Mouse (Mus musculus) gastrocnemius, postnatal 25 days (tissue): ENCODE measurements around the gene AI481877. TPM values are rescaled to one million over a fixed set of nuclear protein-coding genes. Genes with fewer than 3 reads are reported as not detected.
A peak's percentile ranks its signal among the peaks of the same experiment; 100 is the strongest.
"Not testable (repeated sequence)": the region's sequence is repeated elsewhere in the genome, so short reads cannot be mapped to it uniquely, and the experiment has no call there.

Experiments used
- DNase-seq: peaks from one replicate; pipeline ENCODE4 v3.0.0; 2022
- long read RNA-seq, 2 experiments: library from polyadenylated mRNA; stranded (forward); transcript quantifications; one replicate each; pipeline ENCODE4 v2.0.0; 2021
- total RNA-seq, 2 experiments: library from RNA; stranded (reverse); gene quantifications; 1 replicate in 1 of 2; 2 replicates in 1 of 2; pipeline ENCODE4 v1.2.3; 2021

The AI481877 gene
- not detected for total RNA-seq
- long read RNA-seq, experiment 1, result 0 reads
- long read RNA-seq, experiment 2, result 0 reads

GRCm38 (mm10) chr4:59138507-59139033, at the start of gene AI481877:
AI481877 (minus strand) TSS chr4:59138983.
- not testable (repeated sequence) for DNase-seq

- no peak for DNase-seq
Observed at GRCm38 (mm10) chr4:59188474-59188801, 49.7 kb upstream of the AI481877 start.

- DNase-seq, result no peak
Observed at GRCm38 (mm10) chr4:59187289-59187688, 48.5 kb upstream of the AI481877 start.

DNA sequence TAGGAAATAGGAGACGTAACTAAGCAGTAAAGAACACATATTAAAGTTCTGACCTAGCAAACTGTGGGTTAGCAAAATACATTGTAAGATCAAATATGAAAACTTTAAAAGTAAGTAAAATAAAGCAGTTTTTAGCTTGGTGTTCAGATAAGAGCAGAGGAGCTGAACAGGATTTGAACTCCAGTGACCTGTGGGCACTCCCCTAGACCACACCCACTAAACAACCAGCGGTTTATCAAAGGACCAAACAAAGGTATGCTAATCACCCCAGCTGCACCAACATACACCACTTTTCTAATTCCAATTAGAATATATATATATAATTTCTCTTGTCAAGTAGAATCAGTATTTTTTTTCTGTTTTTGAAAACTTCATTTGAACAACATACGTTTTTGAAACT, 46.9 kb upstream of the AI481877 start:
- DNase-seq, result no peak

DNA sequence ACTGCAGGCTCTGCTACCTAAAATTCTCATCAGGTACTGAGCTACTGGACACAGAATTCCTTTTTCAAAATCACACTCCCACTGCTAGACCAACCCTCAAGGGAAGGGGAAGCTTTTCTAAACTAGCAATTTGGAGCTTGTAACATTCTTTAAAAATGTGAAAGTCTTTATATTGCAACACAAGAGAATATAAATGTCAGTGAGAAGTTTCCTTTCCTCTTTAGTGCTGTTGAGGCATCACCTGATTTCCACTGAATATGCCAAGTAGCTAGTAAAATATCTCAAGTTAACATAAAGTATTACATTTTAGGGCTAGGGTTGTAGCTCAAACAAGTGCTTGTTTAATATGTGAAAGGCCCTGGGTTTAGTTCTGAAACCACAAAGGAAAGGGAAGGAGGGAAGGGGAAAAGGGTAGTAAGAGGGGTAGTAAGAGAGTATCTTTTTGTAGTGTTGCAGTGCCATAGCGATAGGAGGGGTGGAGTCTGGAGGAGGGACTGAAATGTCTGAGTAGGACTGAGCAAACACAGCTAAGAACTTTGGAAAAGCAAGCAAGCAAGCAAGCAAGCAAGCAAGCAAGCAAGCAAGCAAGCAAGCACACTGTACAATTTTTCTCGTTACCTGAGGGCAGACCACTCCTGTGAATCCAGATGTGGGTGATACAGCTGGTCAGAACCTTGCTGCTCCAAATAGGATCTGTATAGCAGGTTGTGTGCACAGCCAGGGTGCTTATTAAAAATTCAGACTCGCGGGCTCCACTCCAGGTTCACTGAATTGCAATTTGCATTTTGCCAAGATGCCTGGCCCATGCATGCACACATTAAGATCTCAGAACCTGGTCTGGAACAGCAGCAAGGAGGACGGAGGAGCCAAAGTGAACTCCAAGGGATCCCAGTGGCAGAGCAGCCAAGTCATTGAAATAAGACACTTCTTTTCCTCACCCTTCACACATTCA, 42.8 kb upstream of the AI481877 start:
- no peak for DNase-seq

DNA sequence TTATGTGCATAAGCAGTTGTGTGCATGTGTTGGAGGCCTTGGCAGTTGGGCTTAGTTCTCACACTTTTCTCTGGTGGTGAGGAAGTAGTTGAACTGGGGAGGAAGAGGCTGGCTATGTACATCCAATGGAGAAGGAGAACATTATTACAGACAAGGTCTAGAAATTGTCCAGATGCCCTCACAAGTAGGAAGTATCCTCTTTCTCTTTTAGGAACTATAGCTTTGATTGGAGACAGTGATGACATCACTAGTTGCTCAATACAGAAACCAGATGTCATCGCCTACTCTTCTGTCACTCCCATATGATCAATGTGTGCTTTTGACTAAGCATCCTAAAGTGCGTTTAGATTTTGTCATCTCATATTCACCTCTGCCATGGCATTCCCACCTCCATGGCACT, 38.8 kb upstream of the AI481877 start:
- no peak for DNase-seq

DNA sequence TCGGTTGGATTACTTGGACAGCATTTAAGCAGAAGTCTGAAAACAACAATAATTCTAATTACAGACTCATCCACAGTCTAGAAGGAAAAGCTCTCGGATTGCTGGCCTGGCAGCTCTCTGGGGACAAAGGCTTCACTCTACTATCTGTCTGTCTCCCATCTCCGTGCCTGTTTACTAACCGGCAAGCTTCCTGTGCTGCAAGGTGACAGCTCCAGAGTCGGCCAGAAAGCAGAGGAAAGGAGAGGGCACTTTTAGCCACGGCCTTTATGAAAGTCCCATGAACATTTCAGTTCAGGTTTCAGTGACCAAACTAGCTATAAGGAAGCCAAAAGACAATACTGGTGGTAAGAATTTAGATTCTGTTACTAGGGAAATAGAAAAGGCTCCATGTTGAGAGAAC, 37.1 kb upstream of the AI481877 start:
- no peak for DNase-seq

DNA sequence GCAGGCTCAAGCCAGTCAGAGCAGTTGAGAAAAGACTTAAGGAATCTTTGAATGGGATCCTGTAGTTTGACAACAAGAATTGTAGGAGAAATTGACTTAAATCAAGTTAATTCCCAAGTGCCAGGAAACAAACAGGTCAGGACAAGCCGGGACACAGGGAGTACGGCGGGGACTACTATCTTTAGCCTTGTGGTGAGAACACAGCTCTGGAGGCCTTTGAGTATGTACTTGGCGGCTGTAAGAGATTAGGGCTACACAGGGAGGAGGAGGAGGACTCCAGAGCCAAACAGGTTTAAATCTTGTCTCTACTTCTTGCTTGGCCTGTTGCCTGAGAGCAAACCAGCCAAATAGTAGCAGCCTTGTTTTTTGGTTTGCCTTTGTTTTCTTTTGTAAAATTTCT, 36.2 kb upstream of the AI481877 start:
- DNase-seq, result peak; percentile 44

DNA sequence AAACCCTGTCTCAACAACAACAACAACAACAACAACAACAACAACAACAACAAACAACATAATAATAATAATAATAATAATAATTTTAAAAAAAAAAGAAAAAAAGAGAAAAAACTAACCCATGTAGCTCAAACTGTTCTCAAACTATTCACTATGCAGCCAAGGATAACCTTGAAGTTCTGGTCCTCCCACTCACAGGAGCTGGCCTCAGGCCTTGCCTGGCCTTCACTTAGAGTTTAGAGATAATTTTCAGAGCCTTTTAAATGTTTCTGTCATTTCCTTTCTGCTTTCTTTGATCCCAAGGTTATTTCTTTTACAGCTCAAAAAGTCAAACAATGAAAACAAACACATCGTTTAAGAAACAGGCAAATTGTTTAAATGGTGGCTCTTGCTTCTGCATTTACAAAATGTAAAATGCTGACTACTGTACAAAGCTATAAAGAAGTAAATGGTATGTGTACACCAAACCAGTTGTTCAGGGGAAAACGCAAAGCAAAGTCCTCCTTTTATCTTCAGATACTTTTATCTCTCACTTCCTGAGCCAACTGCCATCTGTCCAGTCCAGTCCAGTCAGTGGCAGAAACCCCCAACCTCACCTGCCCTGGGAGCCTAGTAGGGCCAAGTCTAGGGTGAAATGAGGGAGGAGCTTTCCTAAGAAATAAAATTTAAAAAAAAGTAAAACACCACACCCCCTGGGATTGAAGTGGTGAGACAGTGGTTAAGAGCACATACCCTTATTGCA, 34.6 kb upstream of the AI481877 start:
- no peak for DNase-seq

DNA sequence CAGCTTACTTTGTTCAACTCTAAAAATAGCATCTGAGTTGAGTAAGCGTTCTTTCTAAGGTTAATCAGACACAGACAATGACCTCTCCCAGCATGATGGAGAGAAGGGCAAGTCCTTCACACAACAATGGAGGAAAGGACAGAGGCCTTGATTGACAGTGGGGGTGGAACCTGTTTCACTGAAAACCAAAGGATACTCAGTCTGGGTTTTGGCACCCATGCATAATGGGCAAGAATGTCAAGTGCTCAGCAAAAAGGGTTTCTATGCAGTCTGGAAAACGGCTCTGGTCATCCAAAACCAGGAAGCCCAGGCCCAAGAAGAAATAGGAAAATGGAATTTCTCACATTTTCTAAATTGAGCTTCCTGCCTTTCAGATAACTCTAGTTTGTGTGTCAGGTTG, 33.8 kb upstream of the AI481877 start:
- no peak for DNase-seq

DNA sequence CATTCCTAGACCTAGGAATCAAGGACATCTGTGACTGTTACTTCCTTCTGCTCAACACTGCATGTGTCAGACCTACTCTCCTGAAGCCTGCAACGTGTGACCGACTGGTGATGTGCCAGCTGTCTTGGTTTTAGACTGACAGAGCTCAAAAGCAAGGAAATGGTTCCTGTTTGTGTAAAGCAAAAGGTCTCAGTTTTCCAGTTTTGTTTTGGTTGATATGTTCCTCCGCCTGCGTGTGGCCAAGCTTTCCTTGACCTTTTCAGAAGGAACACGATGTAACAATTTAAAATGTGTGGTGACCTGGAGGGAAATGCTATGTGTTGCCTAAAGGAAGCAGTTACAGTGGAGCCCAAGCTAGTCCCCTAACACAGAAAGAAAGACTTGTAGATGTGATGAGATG, 31.2 kb upstream of the AI481877 start:
- DNase-seq, result no peak

- DNase-seq, result no peak
Observed at GRCm38 (mm10) chr4:59167251-59167847, 28.6 kb upstream of the AI481877 start.

- no peak for DNase-seq
Observed at GRCm38 (mm10) chr4:59164034-59164433, 25.3 kb upstream of the AI481877 start.

GRCm38 (mm10) chr4:59160959-59161670, 22.3 kb upstream of the AI481877 start:
- no peak for DNase-seq

- DNase-seq, result no peak
Observed at GRCm38 (mm10) chr4:59160289-59160688, 21.5 kb upstream of the AI481877 start.

- DNase-seq, result no peak
Observed at GRCm38 (mm10) chr4:59157654-59158053, 18.9 kb upstream of the AI481877 start.

DNA sequence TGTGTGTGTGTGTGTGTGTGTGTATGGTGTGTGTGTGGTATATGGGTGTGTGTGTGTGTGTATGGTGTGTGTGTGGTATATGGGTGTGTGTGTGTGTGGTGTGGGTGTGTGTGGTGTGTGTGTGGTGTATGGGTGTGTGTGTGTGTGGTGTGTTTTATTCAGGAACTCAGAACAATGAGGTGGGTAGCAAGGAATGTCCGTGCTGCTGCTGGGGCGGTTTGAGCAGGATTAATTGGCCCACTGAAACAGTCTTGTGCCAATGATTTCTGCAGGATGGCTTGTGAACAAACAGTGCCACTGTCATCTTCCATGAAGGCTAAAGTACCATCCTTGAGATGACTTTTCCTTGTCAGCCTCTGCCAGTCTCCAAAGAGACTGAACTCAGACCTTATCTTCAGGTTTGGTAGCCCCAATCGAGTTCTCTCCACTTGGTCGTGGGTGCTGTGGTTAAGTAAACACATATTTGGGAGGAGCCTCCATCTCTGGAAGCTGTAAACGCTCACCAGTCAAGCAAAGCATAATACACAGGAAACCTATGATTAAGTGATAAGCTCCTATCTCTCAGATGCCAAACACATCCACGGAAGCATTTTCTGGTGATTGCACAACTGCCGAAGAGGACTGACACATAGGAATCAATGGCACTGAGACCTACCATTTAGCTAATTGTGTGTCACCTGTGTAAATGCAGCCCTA, 18.3 kb upstream of the AI481877 start:
- DNase-seq, result no peak

DNA sequence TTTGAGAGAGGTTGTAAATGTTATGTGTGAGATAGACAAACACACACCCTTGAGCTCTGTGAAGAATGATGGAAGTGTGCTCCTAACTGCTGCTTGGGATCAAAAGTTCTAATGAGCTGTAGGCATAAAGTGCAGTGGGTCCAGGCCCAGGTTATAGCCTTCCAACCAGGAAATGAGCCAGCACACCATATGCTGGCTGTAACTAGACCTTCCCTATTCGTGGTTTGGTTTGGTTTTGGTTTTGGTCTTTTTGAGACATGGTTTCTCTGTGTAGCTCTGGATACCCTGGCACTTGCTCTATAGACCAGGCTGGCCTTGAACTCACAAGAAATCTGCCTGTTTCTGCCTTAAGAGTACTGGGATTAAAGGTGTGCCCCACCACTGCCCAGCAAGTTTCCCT, 13.2 kb upstream of the AI481877 start:
- DNase-seq, result no peak

- DNase-seq, result no peak
Observed at GRCm38 (mm10) chr4:59150907-59151306, 12.1 kb upstream of the AI481877 start.

DNA sequence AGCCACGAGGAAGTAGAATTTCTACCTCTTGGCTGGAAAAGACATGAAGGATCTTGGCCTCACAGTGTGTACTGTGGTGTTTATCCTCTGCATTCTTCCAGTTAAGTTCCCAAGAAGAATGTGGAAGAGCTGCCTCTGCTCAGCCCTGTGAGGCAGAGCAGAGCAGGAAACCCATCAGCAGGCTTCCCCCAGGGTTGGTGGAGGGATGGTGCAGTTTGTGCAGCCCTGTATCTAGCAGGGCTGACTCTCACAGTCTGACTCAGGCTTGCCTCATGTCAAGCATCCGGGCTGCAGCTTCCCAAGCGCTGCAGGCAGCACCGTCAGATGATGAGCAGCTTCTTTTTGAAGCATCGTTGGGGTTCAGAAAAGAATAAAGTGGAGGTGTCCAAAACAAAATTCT, 10.3 kb upstream of the AI481877 start:
- DNase-seq, result no peak

GRCm38 (mm10) chr4:59128935-59129334, 9.8 kb downstream of the AI481877 start:
- DNase-seq, result no peak
